Mouse (Mus musculus) naive thymus-derived CD4-positive, alpha-beta T cell, adult 5 months (primary cell): ENCODE measurements around the gene Mecp2. TPM values are rescaled to one million over a fixed set of nuclear protein-coding genes. Genes with fewer than 3 reads are reported as not detected.

Experiments used
- polyA plus RNA-seq: library from polyadenylated mRNA; unstranded; fragments of 100-300 nt; shearing (Covaris generic); gene quantifications from one replicate; pipeline ENCODE4 v1.2.1, GENCODE M21; 2017

Gene Mecp2
- 48.0 TPM for polyA plus RNA-seq

GRCm38 (mm10) chrX:74135263-74135662, at the start of gene Mecp2:
TSS of gene Mecp2 (minus strand) at chrX:74135363.

GRCm38 (mm10) chrX:74176959-74177358, 41.8 kb upstream of the Mecp2 start, which contains the start of gene Tktl1:
TSS of gene Tktl1 (plus strand) at chrX:74177259.

GRCm38 (mm10) chrX:74167738-74168137, 32.6 kb upstream of the Mecp2 start, which contains the start of gene Tex28:
TSS of gene Tex28 (minus strand) at chrX:74167838.

GRCm38 (mm10) chrX:74127164-74127563, 8.0 kb downstream of the Mecp2 start, which contains the start of gene Opn1mw:
TSS of gene Opn1mw (plus strand) at chrX:74127464.

GRCm38 (mm10) chrX:74023188-74024049, 111.7 kb downstream of the Mecp2 start, which contains the start of gene Irak1:
TSS of gene Irak1 (minus strand) at chrX:74023918.

Other genes with a start within 250 kb of the Mecp2 start
- gene Avpr2, start 243.3 kb downstream of the Mecp2 start, polyA plus RNA-seq = 2.3 TPM
- 32.4 TPM for gene L1cam, start 239.3 kb downstream of the Mecp2 start, polyA plus RNA-seq
- 252 TPM for gene Arhgap4, start 213.5 kb downstream of the Mecp2 start, polyA plus RNA-seq
- 123 TPM for gene Naa10, start 213.4 kb downstream of the Mecp2 start, polyA plus RNA-seq
- gene Renbp, start 204.5 kb downstream of the Mecp2 start, polyA plus RNA-seq = 2.1 TPM
- gene Hcfc1, start 169.0 kb downstream of the Mecp2 start, polyA plus RNA-seq = 41.7 TPM
- 212 TPM for gene Irak1, start 111.4 kb downstream of the Mecp2 start, polyA plus RNA-seq
- not detected for gene Opn1mw, start 7.9 kb downstream of the Mecp2 start, polyA plus RNA-seq
- not detected for gene Tex28, start 32.5 kb upstream of the Mecp2 start, polyA plus RNA-seq
- not detected for gene Tktl1, start 41.9 kb upstream of the Mecp2 start, polyA plus RNA-seq
- gene Flna, start 114.5 kb upstream of the Mecp2 start, polyA plus RNA-seq = 384 TPM
- 74.1 TPM for gene Emd, start 119.3 kb upstream of the Mecp2 start, polyA plus RNA-seq
- 123 TPM for gene Rpl10, start 135.4 kb upstream of the Mecp2 start, polyA plus RNA-seq
- gene Taz, start 146.5 kb upstream of the Mecp2 start, polyA plus RNA-seq = 136 TPM
- 14.5 TPM for gene Dnase1l1, start 147.0 kb upstream of the Mecp2 start, polyA plus RNA-seq
- gene Atp6ap1, start 161.7 kb upstream of the Mecp2 start, polyA plus RNA-seq = 157 TPM
- gene Gdi1, start 169.6 kb upstream of the Mecp2 start, polyA plus RNA-seq = 249 TPM
- 77.2 TPM for gene Fam50a, start 177.7 kb upstream of the Mecp2 start, polyA plus RNA-seq
- gene Plxna3, start 193.7 kb upstream of the Mecp2 start, polyA plus RNA-seq = 2.3 TPM
- gene Lage3, start 218.3 kb upstream of the Mecp2 start, polyA plus RNA-seq = 21.8 TPM
- 47.0 TPM for gene Ubl4a, start 237.9 kb upstream of the Mecp2 start, polyA plus RNA-seq
- gene Slc10a3, start 238.0 kb upstream of the Mecp2 start, polyA plus RNA-seq = 28.1 TPM